Mouse (Mus musculus): Measurements from ENCODE around the gene Tm9sf2. TPM values are rescaled to one million over a fixed set of nuclear protein-coding genes. Genes with fewer than 3 reads are reported as not detected.
"Not testable (repeated sequence)": the region's sequence is repeated elsewhere in the genome, so short reads cannot be mapped to it uniquely, and the experiment has no call there.

The Tm9sf2 gene
- total RNA-seq, 2 experiments from 2014 or later: 81.5 to 83.4 TPM

DNA sequence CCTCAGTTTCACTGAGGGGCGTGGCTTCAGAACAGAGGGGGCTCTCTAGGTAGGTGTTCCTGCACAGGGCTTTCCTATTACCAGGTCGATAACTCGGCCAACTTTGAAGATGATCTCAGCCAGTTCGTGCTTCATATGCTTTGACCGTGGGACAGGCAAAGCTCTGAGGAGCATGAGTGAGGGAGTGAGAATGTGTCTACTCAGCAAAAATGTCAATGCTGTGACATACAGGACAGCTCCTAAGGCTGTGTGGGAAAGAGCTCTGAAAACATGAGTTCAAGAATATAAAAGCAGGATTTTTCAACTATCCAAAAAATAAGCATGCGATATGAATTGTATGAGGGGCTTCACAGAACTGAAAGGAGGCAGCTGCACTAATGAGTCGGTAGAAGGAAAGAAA lies 23.3 kb upstream of the Tm9sf2 start:
- no peak for DNase-seq (ENCODE audit: extremely low spot score in 1 of 2, low spot score in 2 of 2)
- intact Hi-C loops (cut with DNase I): no loop called here

GRCm38 (mm10) chr14:122087956-122088355 lies 18.9 kb upstream of the Tm9sf2 start:
- DNase-seq (ENCODE audit: extremely low spot score in 1 of 2, low spot score in 2 of 2): no peak
- intact Hi-C loops (cut with DNase I): no loop called here

DNA sequence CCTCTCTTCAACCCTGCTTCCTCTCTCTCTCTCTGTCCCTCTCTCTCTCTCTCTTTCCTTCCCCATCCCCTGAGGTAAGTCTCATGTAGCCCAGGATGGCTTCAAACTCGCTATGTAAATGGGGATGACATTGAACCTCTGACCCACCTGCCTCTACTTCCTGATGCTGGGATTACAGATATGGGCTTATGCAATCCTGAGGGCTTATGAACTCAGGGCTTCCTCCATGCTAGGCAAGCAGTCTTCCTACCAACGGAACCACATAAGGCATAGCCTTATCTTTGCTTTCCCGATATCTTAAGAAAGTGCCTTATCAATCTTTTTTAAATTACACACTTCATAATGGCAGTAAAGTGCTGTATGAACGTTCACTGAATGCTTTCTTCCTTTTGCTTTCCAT lies 14.5 kb upstream of the Tm9sf2 start:
- no peak for DNase-seq (ENCODE audit: extremely low spot score in 1 of 2, low spot score in 2 of 2)
- intact Hi-C loops (cut with DNase I): no loop called here

- intact Hi-C loops (cut with DNase I): no loop called here
- DNase-seq (ENCODE audit: extremely low spot score in 1 of 2, low spot score in 2 of 2): no peak
These were observed 10.5 kb upstream of the Tm9sf2 start for GRCm38 (mm10) chr14:122096331-122096730.

GRCm38 (mm10) chr14:122099584-122099983 lies 7.3 kb upstream of the Tm9sf2 start:
- intact Hi-C loops (cut with DNase I): no loop called here
- no peak for DNase-seq (ENCODE audit: extremely low spot score in 1 of 2, low spot score in 2 of 2)

DNA sequence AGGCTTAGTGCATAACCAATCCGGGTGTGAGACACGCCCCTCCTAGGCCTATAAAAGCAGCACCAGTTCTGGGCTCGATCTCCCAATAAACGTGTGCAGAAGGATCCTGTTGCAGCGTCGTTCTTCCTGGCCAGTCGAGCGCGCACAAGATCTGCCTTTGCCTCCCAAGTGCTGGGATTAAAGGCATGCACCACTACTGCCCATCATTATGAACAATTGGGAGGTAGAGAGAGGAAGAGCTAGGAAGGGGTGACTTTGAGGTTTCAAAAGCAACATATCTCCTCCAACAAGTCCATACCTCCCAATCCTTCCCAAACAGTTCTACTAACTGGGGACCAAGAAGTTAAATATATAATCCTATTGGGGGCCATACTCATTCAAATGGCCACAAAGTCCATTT lies 4.9 kb upstream of the Tm9sf2 start:
- DNase-seq (ENCODE audit: extremely low spot score in 1 of 2, low spot score in 2 of 2); intact Hi-C loops (cut with DNase I): not testable (repeated sequence)

- intact Hi-C loops (cut with DNase I): no loop called here
- peak; percentile 92 to 97 for DNase-seq (ENCODE audit: extremely low spot score in 1 of 2, low spot score in 2 of 2)
These were observed 2.0 kb upstream of the Tm9sf2 start for GRCm38 (mm10) chr14:122104881-122105280.

GRCm38 (mm10) chr14:122105391-122106285 lies 1.2 kb upstream of the Tm9sf2 start:
- intact Hi-C loops (cut with DNase I): no loop called here
- no peak for DNase-seq (ENCODE audit: extremely low spot score in 1 of 2, low spot score in 2 of 2)

- intact Hi-C loops (cut with DNase I): no loop called here
- DNase-seq (ENCODE audit: extremely low spot score in 1 of 2, low spot score in 2 of 2): peak in 1 of 2 experiments; percentile 55
These were observed 810 bp downstream of the Tm9sf2 start for GRCm38 (mm10) chr14:122107481-122108214.

GRCm38 (mm10) chr14:122111681-122112080 lies 4.8 kb downstream of the Tm9sf2 start:
- intact Hi-C loops (cut with DNase I): no loop called here
- DNase-seq (ENCODE audit: extremely low spot score in 1 of 2, low spot score in 2 of 2): no peak

DNA sequence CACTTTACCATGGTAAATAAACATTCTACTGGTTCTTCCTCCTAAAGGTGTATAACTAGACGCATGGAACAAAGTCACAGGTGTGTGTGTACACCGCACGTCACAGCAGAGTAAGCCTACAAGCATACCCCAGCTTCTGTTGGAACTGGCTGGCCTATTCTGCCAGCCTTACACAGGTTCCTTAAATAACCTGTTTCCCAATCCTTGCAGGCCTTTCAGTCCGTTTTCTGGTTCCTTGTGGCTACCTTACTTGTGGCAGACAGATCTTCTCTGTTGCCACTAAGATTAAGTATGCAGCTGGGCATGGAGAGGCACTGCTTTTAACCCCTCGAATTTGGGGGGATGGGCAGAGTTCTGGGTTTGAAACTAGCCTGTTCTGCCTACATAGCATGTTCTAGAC lies 5.5 kb downstream of the Tm9sf2 start:
- DNase-seq (ENCODE audit: extremely low spot score in 1 of 2, low spot score in 2 of 2): no peak
- intact Hi-C loops (cut with DNase I): no loop called here

- no peak for DNase-seq (ENCODE audit: extremely low spot score in 1 of 2, low spot score in 2 of 2)
- intact Hi-C loops (cut with DNase I): no loop called here
These were observed 9.4 kb downstream of the Tm9sf2 start for GRCm38 (mm10) chr14:122116200-122116599.

- intact Hi-C loops (cut with DNase I): loop anchor here (5.0 kb wide), 2 partner anchors 68 to 203 kb away; no protein-coding TSS in a partner anchor
- DNase-seq (ENCODE audit: extremely low spot score in 1 of 2, low spot score in 2 of 2): peak in 1 of 2 experiments; percentile 17
These were observed 23.4 kb downstream of the Tm9sf2 start for GRCm38 (mm10) chr14:122130111-122130797.

DNA sequence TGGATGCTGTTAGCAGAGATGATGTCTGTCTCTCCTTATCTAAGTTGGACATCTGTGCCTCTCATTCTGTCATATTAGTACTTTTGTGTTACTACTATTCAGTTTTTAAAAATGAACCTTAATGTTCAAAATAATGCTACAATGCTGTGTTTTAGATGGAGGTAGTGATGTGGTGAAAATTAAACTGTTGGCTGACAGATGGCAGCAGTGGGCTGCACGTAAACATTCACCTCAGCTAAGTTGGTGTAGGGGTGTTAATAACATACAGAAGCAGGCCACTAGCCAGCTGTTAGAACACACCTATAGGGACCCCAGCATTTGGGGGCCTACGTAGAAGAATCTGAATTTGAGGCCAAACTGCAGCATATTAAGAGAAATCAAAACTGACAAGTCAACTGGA lies 24.8 kb downstream of the Tm9sf2 start:
- intact Hi-C loops (cut with DNase I): loop anchor here (5.0 kb wide), 2 partner anchors 69 to 204 kb away; no protein-coding TSS in a partner anchor
- no peak for DNase-seq (ENCODE audit: extremely low spot score in 1 of 2, low spot score in 2 of 2)

DNA sequence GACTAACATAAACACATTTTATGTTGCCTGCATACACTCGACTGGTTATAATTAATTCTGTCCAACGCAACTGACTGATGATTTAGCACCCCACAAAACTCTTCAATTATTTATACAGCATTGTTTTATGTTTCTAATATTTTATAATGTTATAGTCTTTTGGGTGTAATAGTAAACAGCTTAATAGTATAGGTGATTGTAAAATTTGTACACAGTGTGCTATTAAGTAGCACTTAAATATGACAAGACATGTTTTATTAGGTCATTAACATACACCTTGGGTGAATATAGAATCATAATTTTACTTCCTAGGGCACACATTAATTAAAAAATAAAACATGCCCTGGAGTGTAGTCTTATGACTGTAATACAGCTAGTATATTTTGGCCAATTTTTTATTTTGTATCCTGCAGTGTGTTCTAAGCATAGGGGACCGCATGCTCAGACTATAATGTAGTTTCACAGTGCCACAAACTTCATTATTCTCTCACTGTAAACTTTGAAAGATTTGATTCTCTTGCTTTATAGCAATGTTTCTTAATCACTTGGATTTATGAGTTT lies 29.6 kb downstream of the Tm9sf2 start:
- DNase-seq (ENCODE audit: extremely low spot score in 1 of 2, low spot score in 2 of 2): no peak
- intact Hi-C loops (cut with DNase I): no loop called here

GRCm38 (mm10) chr14:122137234-122137633 lies 30.4 kb downstream of the Tm9sf2 start:
- no peak for DNase-seq (ENCODE audit: extremely low spot score in 1 of 2, low spot score in 2 of 2)
- intact Hi-C loops (cut with DNase I): no loop called here

- no peak for DNase-seq (ENCODE audit: extremely low spot score in 1 of 2, low spot score in 2 of 2)
These were observed 33.3 kb downstream of the Tm9sf2 start for GRCm38 (mm10) chr14:122140126-122140525.

DNA sequence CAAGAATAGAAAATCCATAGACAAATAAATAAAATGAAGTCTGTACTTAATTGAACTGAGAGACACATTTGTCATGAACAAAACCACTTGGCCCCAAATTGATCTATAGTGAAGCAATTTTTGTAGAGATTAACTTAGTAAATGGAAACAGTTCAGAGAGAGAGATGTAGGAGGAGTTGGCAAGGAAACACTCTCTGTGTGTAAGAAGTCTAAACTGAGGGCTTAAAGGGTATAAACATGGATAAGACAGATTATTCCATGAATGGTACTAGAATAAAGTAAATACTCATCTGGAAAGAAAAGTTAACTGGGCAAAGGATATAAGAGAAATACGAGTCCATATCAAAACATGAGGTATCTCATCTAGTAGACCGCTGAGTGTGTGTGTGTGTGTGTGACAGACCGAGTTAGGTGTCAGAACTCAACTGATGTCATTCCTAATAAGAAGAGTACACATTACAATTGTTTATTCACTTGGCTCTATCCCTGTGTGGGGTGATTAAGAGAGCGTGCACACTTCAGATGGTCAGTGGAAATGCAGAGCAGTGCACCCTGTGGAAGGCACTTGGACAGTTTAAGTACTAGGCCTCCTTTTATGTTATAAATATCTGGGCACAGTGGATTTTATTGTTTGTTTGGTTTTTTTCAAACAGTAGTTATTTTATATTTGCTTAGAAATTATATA lies 36.9 kb downstream of the Tm9sf2 start:
- no peak for DNase-seq (ENCODE audit: extremely low spot score in 1 of 2, low spot score in 2 of 2)
- intact Hi-C loops (cut with DNase I): no loop called here

More at GRCm38 (mm10) chr14:122140126-122140525, 33.3 kb downstream of the Tm9sf2 start:
- intact Hi-C loops (cut with DNase I): no loop called here

Data from left cerebral cortex, postnatal 10 days (tissue).